8 mouse cellular contexts compared by ENCODE assay signal in genomic region chr2:128139781-128140180, GRCm38 (mm10). TPM values are rescaled to one million over a fixed set of nuclear protein-coding genes. Genes with fewer than 3 reads are reported as not detected.
DNase-seq lines count a peak whose midpoint lies in the region; ATAC-seq lines count a peak whose summit lies in the region.

No protein-coding gene starts in this region.

- no peak overlapping the region for H3K9ac ChIP-seq in forebrain, embryonic 13.5 days
- H3K9ac ChIP-seq in forebrain, embryonic 11.5 days (ENCODE audit: low read length) = no peak overlapping the region
- H3K9ac ChIP-seq in hindbrain, embryonic 16.5 days (ENCODE audit: low read depth, low read length) = peak overlapping the region; percentile 45; the same call in 1 of the 2 replicates

- WGBS in forebrain, embryonic 13.5 days = 62% methylated on average over 15 of the region's 15 CpGs
- WGBS in forebrain, embryonic 11.5 days = 74% methylated on average over 15 of the region's 15 CpGs
- WGBS in hindbrain, embryonic 16.5 days = 31% methylated on average over 15 of the region's 15 CpGs

- H3K27me3 ChIP-seq in forebrain, embryonic 13.5 days = no peaks in the 10 kb centered on the region
- no peaks in the 10 kb centered on the region for H3K27me3 ChIP-seq in forebrain, embryonic 11.5 days (ENCODE audit: control insufficient read depth, insufficient read depth, low read length)
- H3K27me3 ChIP-seq in hindbrain, embryonic 16.5 days (replicated peaks; ENCODE audit: control insufficient read depth, insufficient read depth, low read length) = no peaks in the 10 kb centered on the region

- no peak overlapping the region for H3K4me3 ChIP-seq in forebrain, embryonic 13.5 days
- no peak overlapping the region for H3K4me3 ChIP-seq in forebrain, embryonic 11.5 days (ENCODE audit: low read depth, low read length)
- no peak overlapping the region for H3K4me3 ChIP-seq in hindbrain, embryonic 16.5 days (ENCODE audit: low read length)

- H3K36me3 ChIP-seq in forebrain, embryonic 13.5 days (ENCODE audit: poor library complexity, severe bottlenecking) = peaks cover 19% of the 10 kb centered on the region
- H3K36me3 ChIP-seq in forebrain, embryonic 11.5 days (ENCODE audit: control insufficient read depth, insufficient read depth, low read length) = no peaks in the 10 kb centered on the region; the same call in 1 of the 2 replicates
- no peaks in the 10 kb centered on the region for H3K36me3 ChIP-seq in hindbrain, embryonic 16.5 days (ENCODE audit: control insufficient read depth, insufficient read depth, low read length)

- ATAC-seq in forebrain, embryonic 13.5 days = peak; percentile 37
- ATAC-seq in forebrain, embryonic 11.5 days (replicated peaks; ENCODE audit: low FRiP score) = no peak
- peak; percentile 63 for ATAC-seq in hindbrain, embryonic 16.5 days

- intact Hi-C loops in left cerebral cortex, postnatal 10 days (cut with DNase I) = no loop called here

- DNase-seq in forebrain, embryonic 11.5 days (ENCODE audit: low spot score) = no peak
- peak; percentile 66 to 72 for DNase-seq in adrenal gland, postnatal 36 days
- peak; percentile 32 for DNase-seq in lung, postnatal 36 days
- no peak for DNase-seq in ovary, postnatal 10 days (ENCODE audit: low spot score)
- DNase-seq in c-Kit-positive CD71-positive TER-119-positive erythroid progenitor cells, embryonic 14.5 days (ENCODE audit: low spot score) = no peak
- DNase-seq in left cerebral cortex, postnatal 10 days (ENCODE audit: extremely low spot score in 1 of 2, low spot score in 2 of 2) = no peak

- no peaks in the 10 kb centered on the region for H3K9me3 ChIP-seq in forebrain, embryonic 13.5 days (replicated peaks)
- no peaks in the 10 kb centered on the region for H3K9me3 ChIP-seq in forebrain, embryonic 11.5 days (ENCODE audit: control insufficient read depth, low read length)
- no peaks in the 10 kb centered on the region for H3K9me3 ChIP-seq in hindbrain, embryonic 16.5 days (ENCODE audit: control insufficient read depth, low read length)

- no peak overlapping the region for H3K4me2 ChIP-seq in forebrain, embryonic 13.5 days
- H3K4me2 ChIP-seq in forebrain, embryonic 11.5 days (ENCODE audit: low read depth, low read length, severe bottlenecking) = no peak overlapping the region
- peak overlapping the region; percentile 40 for H3K4me2 ChIP-seq in hindbrain, embryonic 16.5 days (ENCODE audit: low read length)

- H3K4me1 ChIP-seq in forebrain, embryonic 13.5 days = peaks cover 33% of the 10 kb centered on the region
- no peaks in the 10 kb centered on the region for H3K4me1 ChIP-seq in forebrain, embryonic 11.5 days (replicated peaks; ENCODE audit: control insufficient read depth, insufficient read depth, low read length)
- H3K4me1 ChIP-seq in hindbrain, embryonic 16.5 days (ENCODE audit: control insufficient read depth, insufficient read depth, low read depth, low read length) = peaks cover 10% of the 10 kb centered on the region

- H3K27ac ChIP-seq in forebrain, embryonic 13.5 days = peak overlapping the region; percentile 7
- no peak overlapping the region for H3K27ac ChIP-seq in forebrain, embryonic 11.5 days (ENCODE audit: low read depth, low read length)
- peak overlapping the region; percentile 31; the same call in 1 of the 2 replicates for H3K27ac ChIP-seq in hindbrain, embryonic 16.5 days (ENCODE audit: low read depth, low read length)

RNA-seq across cellular contexts. Expression of gene Bcl2l11, which starts 13.9 kb away (rescaled TPM):
- 11.0 and 12.1 TPM in 2 replicates for polyA plus RNA-seq in forebrain, embryonic 13.5 days (2015; fragmentation: Nextera tagmentation; extraction: Ambion mirVana)
- 16.8 and 17.7 TPM in 2 replicates for polyA plus RNA-seq in forebrain, embryonic 11.5 days (2014; fragmentation: Nextera tagmentation; extraction: Ambion mirVana)
- 10 to 100 TPM; 28.0 to 51.3 TPM for total RNA-seq in adrenal gland, postnatal 36 days (2021)
- 8.6 and 12.2 TPM in 2 replicates for polyA plus RNA-seq in hindbrain, embryonic 16.5 days (2015; fragmentation: Nextera tagmentation; extraction: Ambion mirVana)
- total RNA-seq in left cerebral cortex, postnatal 10 days (2021) = 10 to 100 TPM in 1 of 2 experiments, 1 to 10 TPM in 1; 9.5 to 10.7 TPM

Comparison
In these comparisons a context has a peak if more than half of its experiments do, and no peak if none do; other contexts are left out.
1. DNase-seq: peak in adrenal gland, postnatal 36 days (2 of 2) and lung, postnatal 36 days (single experiment); none in forebrain, embryonic 11.5 days (single experiment), ovary, postnatal 10 days (single experiment), c-Kit-positive CD71-positive TER-119-positive erythroid progenitor cells, embryonic 14.5 days (single experiment) and left cerebral cortex, postnatal 10 days (0 of 2).